10 mouse cellular contexts compared by ENCODE assay signal in the genomic region with DNA sequence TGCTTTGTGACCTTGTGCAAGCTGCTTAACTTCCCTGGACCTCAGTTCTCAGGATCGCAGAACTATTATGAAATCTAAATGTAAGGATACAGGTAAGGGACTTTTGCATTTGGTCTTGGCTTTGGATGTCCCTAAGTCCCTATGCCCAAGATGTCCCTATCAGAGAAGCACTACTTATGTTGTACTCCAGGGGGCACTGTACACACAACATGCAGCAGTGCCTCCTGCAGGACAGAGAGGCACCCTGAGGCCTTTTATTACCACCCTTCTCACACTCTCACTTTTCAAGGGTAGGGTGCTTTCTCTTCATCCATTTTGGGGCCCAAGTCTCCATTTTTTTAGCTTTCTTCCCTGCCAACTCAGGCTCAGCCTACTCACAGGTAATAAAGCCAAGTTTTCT. TPM values are rescaled to one million over a fixed set of nuclear protein-coding genes. Genes with fewer than 3 reads are reported as not detected.
A peak's percentile ranks its signal among the peaks of the same experiment; 100 is the strongest.
DNase-seq lines count a peak whose midpoint lies in the region; TF ChIP-seq lines count a peak whose summit lies in the region.
"Had no signal": no experiment of that assay in that cellular context is flagged by ENCODE, and none has a peak within 500 bp of the region (broad histone marks: within the 10 kb centered on the region; RNA-seq: fewer than 3 reads in every experiment).

No protein-coding gene starts in this region.

- TF ChIP-seq POLR2A in liver, adult 2 months (IDR thresholded peaks at IDR 0.05; ENCODE audit: extremely low read depth, insufficient read depth, low read length): no peak
- no peak for TF ChIP-seq POLR2A in small intestine, adult 2 months (IDR thresholded peaks at IDR 0.05; ENCODE audit: low read depth, low read length)

- no peak overlapping the region for H3K27ac ChIP-seq in liver, adult 2 months (replicated peaks; ENCODE audit: insufficient read depth, low read depth, low read length)
- H3K27ac ChIP-seq in small intestine, adult 2 months (ENCODE audit: insufficient read depth, low read depth, low read length): no peak overlapping the region
- H3K27ac ChIP-seq: heart, embryonic 15.5 days had no signal

- peak; percentile 64 for TF ChIP-seq CTCF in liver, adult 2 months (IDR thresholded peaks at IDR 0.05; ENCODE audit: low read depth, low read length)
- TF ChIP-seq CTCF in small intestine, adult 2 months (IDR thresholded peaks at IDR 0.05; ENCODE audit: extremely low read depth, insufficient read length, insufficient replicate concordance, low read depth, low read length): peak; percentile 59; the same call in 1 of the 2 replicates

- no peaks in the 10 kb centered on the region for H3K79me2 ChIP-seq in liver, adult 2 months (ENCODE audit: control insufficient read depth, insufficient read depth, low read length)

- no peaks in the 10 kb centered on the region for H3K36me3 ChIP-seq in liver, adult 2 months (ENCODE audit: control insufficient read depth, insufficient read depth, low read length)
- H3K36me3 ChIP-seq in small intestine, adult 2 months (ENCODE audit: control insufficient read depth, insufficient read depth, low read length): no peaks in the 10 kb centered on the region
- H3K36me3 ChIP-seq: heart, embryonic 15.5 days had no signal

- 96% methylated on average over 1 of the region's 1 CpGs for WGBS in liver, adult 2 months
- 90% methylated on average over 1 of the region's 1 CpGs for WGBS in small intestine, adult 2 months

- H3K27me3 ChIP-seq in liver, adult 2 months (ENCODE audit: control insufficient read depth, insufficient read depth, low read length): no peaks in the 10 kb centered on the region
- no peaks in the 10 kb centered on the region for H3K27me3 ChIP-seq in small intestine, adult 2 months (ENCODE audit: control insufficient read depth, insufficient read depth, low read length)
- H3K27me3 ChIP-seq: heart, embryonic 15.5 days had no signal

- no peak overlapping the region for H3K9ac ChIP-seq in liver, adult 2 months (ENCODE audit: low read depth, low read length)
- H3K9ac ChIP-seq: heart, embryonic 15.5 days had no signal

- no peaks in the 10 kb centered on the region for H3K4me1 ChIP-seq in liver, adult 2 months (ENCODE audit: control insufficient read depth, insufficient read depth, low read length)
- H3K4me1 ChIP-seq in small intestine, adult 2 months (ENCODE audit: control insufficient read depth, insufficient read depth, insufficient read length, low read length): no peaks in the 10 kb centered on the region
- H3K4me1 ChIP-seq: heart, embryonic 15.5 days had no signal

- DNase-seq in liver, adult 2 months (ENCODE audit: extremely low read depth, low read depth, low spot score): peak; percentile 28
- no peak for DNase-seq in liver
- DNase-seq in ES-CJ7 (ENCODE audit: low read depth, low spot score): peak; percentile 65
- DNase-seq in c-Kit-positive CD71-positive TER-119-negative erythroid progenitor cells, embryonic 14.5 days (ENCODE audit: low read depth): peak; percentile 15
- DNase-seq in urinary bladder, postnatal 14 days (ENCODE audit: low spot score): no peak
- DNase-seq in embryo, embryonic 9.5 days (ENCODE audit: extremely low spot score): no peak
- no peak for DNase-seq in left cerebral cortex, adult 18-20 months (ENCODE audit: low spot score in 2 of 2)

- no peak overlapping the region for H3K4me3 ChIP-seq in liver, adult 2 months (ENCODE audit: insufficient read depth, low read depth, low read length)
- no peak overlapping the region for H3K4me3 ChIP-seq in small intestine, adult 2 months (ENCODE audit: low read depth, low read length)
- H3K4me3 ChIP-seq: heart, embryonic 15.5 days had no signal

RNA-seq across cellular contexts. Expression of gene Kcnj1, which starts 15.8 kb away (rescaled TPM):
- not detected in 2 replicates for total RNA-seq in liver, adult 2 months (2014; rRNA removed)
- polyA plus RNA-seq in liver, adult 2 months (2012; rRNA removed): not detected in 2 replicates
- polyA plus RNA-seq in small intestine, adult 2 months (2012; rRNA removed): not detected in 2 replicates
- not detected for total RNA-seq in left cerebral cortex, adult 18-20 months (2021)
- polyA plus RNA-seq: heart, embryonic 15.5 days; lung, embryonic 16.5 days had no signal

RNA-seq across cellular contexts. Expression of gene Kcnj5, which starts 44.0 kb away (rescaled TPM):
- under 0.01 and 0.07 TPM in 2 replicates for total RNA-seq in liver, adult 2 months (2014; rRNA removed)
- polyA plus RNA-seq in liver, adult 2 months (2012; rRNA removed): 0.02 and 0.06 TPM in 2 replicates
- polyA plus RNA-seq in small intestine, adult 2 months (2012; rRNA removed): 0.16 and 0.17 TPM in 2 replicates
- total RNA-seq in left cerebral cortex, adult 18-20 months (2021): under 1 TPM; 0.23 to 0.53 TPM

Comparison
In these comparisons a context has a peak if more than half of its experiments do, and no peak if none do; other contexts are left out.
1. DNase-seq: peak in liver, adult 2 months (single experiment), ES-CJ7 (single experiment) and c-Kit-positive CD71-positive TER-119-negative erythroid progenitor cells, embryonic 14.5 days (single experiment); none in liver (single experiment), urinary bladder, postnatal 14 days (single experiment), embryo, embryonic 9.5 days (single experiment) and left cerebral cortex, adult 18-20 months (0 of 2).